In genomic region chr6:81173018-81173417, GRCm38 (mm10) we compare ENCODE assay signal across 22 mouse cellular contexts.
DNase-seq lines count a peak whose midpoint lies in the region; ATAC-seq and TF ChIP-seq lines count a peak whose summit lies in the region.
"Had no signal": no experiment of that assay in that cellular context is flagged by ENCODE, and none has a peak within 500 bp of the region (broad histone marks: within the 10 kb centered on the region; RNA-seq: fewer than 3 reads in every experiment).

No protein-coding gene starts in this region.

- no peaks in the 10 kb centered on the region for H3K4me1 ChIP-seq in intestine, embryonic 15.5 days (replicated peaks)
- H3K4me1 ChIP-seq in intestine, postnatal 0 days (replicated peaks; ENCODE audit: control insufficient read depth, insufficient read depth, low read length), result no peaks in the 10 kb centered on the region
- H3K4me1 ChIP-seq in lung, postnatal 0 days (ENCODE audit: insufficient read depth, low read depth, low read length), result no peaks in the 10 kb centered on the region
- H3K4me1 ChIP-seq: embryonic facial prominence, embryonic 10.5 days; embryonic facial prominence, embryonic 12.5 days; forebrain, embryonic 13.5 days; forebrain, embryonic 15.5 days had no signal

- DNase-seq in lung, postnatal 0 days (ENCODE audit: low spot score), result peak; percentile 17
- DNase-seq in lung, adult 18-20 months, result no peak
- DNase-seq in R1 (ENCODE audit: low read depth, low spot score), result peak; percentile 9
- no peak for DNase-seq in cerebellum, postnatal 25 days
- DNase-seq in heart, postnatal 25 days (ENCODE audit: low spot score), result no peak
- DNase-seq: adrenal gland, adult 2 months; adrenal gland, postnatal 10 days; adrenal gland, postnatal 25 days; cerebellum, adult 11 months; cerebellum, adult 18-20 months; cerebellum, adult 8-10 months; cerebellum, adult 9-11 months; cerebellum, postnatal 14 days; forebrain, postnatal 0 days had no signal

- TF ChIP-seq EP300 in lung, postnatal 0 days (IDR thresholded peaks at IDR 0.05), result no peak

- no peaks in the 10 kb centered on the region for H3K9me3 ChIP-seq in intestine, embryonic 15.5 days
- no peaks in the 10 kb centered on the region for H3K9me3 ChIP-seq in intestine, postnatal 0 days (ENCODE audit: control insufficient read depth)
- H3K9me3 ChIP-seq in lung, postnatal 0 days (ENCODE audit: low read length), result no peaks in the 10 kb centered on the region
- H3K9me3 ChIP-seq: embryonic facial prominence, embryonic 10.5 days; embryonic facial prominence, embryonic 12.5 days; forebrain, embryonic 13.5 days; forebrain, embryonic 15.5 days; G1E had no signal

- no peak overlapping the region for H3K4me3 ChIP-seq in intestine, embryonic 15.5 days (replicated peaks)
- no peak overlapping the region for H3K4me3 ChIP-seq in intestine, postnatal 0 days (ENCODE audit: low read depth, low read length)
- H3K4me3 ChIP-seq in lung, postnatal 0 days (ENCODE audit: low read depth, low read length), result no peak overlapping the region
- H3K4me3 ChIP-seq: embryonic facial prominence, embryonic 10.5 days; embryonic facial prominence, embryonic 12.5 days; forebrain, embryonic 13.5 days; forebrain, embryonic 15.5 days had no signal

- no peak overlapping the region for H3K9ac ChIP-seq in intestine, embryonic 15.5 days
- no peak overlapping the region for H3K9ac ChIP-seq in intestine, postnatal 0 days (ENCODE audit: low read depth, low read length)
- no peak overlapping the region for H3K9ac ChIP-seq in lung, postnatal 0 days (replicated peaks; ENCODE audit: low read depth)
- H3K9ac ChIP-seq: embryonic facial prominence, embryonic 12.5 days; forebrain, embryonic 13.5 days; forebrain, embryonic 15.5 days; forebrain, postnatal 0 days had no signal

- no peaks in the 10 kb centered on the region for H3K27me3 ChIP-seq in intestine, embryonic 15.5 days (replicated peaks)
- H3K27me3 ChIP-seq in intestine, postnatal 0 days (replicated peaks; ENCODE audit: control insufficient read depth, insufficient read depth, low read length), result no peaks in the 10 kb centered on the region
- no peaks in the 10 kb centered on the region for H3K27me3 ChIP-seq in lung, postnatal 0 days (replicated peaks; ENCODE audit: insufficient read depth, low read length)
- H3K27me3 ChIP-seq: embryonic facial prominence, embryonic 12.5 days; forebrain, embryonic 13.5 days; forebrain, embryonic 15.5 days; Patski had no signal

- TF ChIP-seq CTCF in intestine, postnatal 0 days (IDR thresholded peaks at IDR 0.05; ENCODE audit: low read depth), result no peak
- no peak for TF ChIP-seq CTCF in lung, postnatal 0 days (IDR thresholded peaks at IDR 0.05)

- H3K27ac ChIP-seq in intestine, embryonic 15.5 days, result no peak overlapping the region
- H3K27ac ChIP-seq in intestine, postnatal 0 days (ENCODE audit: low read depth, low read length), result no peak overlapping the region
- H3K27ac ChIP-seq in lung, postnatal 0 days (ENCODE audit: low read length), result no peak overlapping the region
- H3K27ac ChIP-seq: embryonic facial prominence, embryonic 10.5 days; embryonic facial prominence, embryonic 12.5 days; forebrain, embryonic 13.5 days; forebrain, embryonic 15.5 days had no signal

- 66% methylated on average over 2 of the region's 2 CpGs for WGBS in intestine, embryonic 15.5 days
- WGBS in intestine, postnatal 0 days, result 69% methylated on average over 2 of the region's 2 CpGs
- 46% methylated on average over 2 of the region's 2 CpGs for WGBS in lung, postnatal 0 days

- peak; percentile 31; the same call in 1 of the 2 replicates for ATAC-seq in intestine, embryonic 15.5 days
- ATAC-seq in intestine, postnatal 0 days, result no peak
- ATAC-seq in lung, postnatal 0 days, result no peak
- ATAC-seq: forebrain, embryonic 13.5 days; forebrain, embryonic 15.5 days; forebrain, postnatal 0 days; Patski had no signal

- no peak overlapping the region for H3K4me2 ChIP-seq in intestine, embryonic 15.5 days (replicated peaks)
- H3K4me2 ChIP-seq in intestine, postnatal 0 days (replicated peaks; ENCODE audit: low read depth), result no peak overlapping the region
- H3K4me2 ChIP-seq in lung, postnatal 0 days (replicated peaks; ENCODE audit: low read depth, low read length), result no peak overlapping the region
- H3K4me2 ChIP-seq: embryonic facial prominence, embryonic 12.5 days; forebrain, embryonic 13.5 days; forebrain, embryonic 15.5 days had no signal

- intact Hi-C loops in heart, postnatal 25 days (cut with DNase I), result no loop called here

- H3K36me3 ChIP-seq in intestine, embryonic 15.5 days, result no peaks in the 10 kb centered on the region
- H3K36me3 ChIP-seq in intestine, postnatal 0 days (ENCODE audit: control insufficient read depth, insufficient read depth), result no peaks in the 10 kb centered on the region
- H3K36me3 ChIP-seq in lung, postnatal 0 days (ENCODE audit: insufficient read depth, low read length), result no peaks in the 10 kb centered on the region
- H3K36me3 ChIP-seq: embryonic facial prominence, embryonic 10.5 days; embryonic facial prominence, embryonic 12.5 days; forebrain, embryonic 15.5 days; G1E had no signal

Comparison
In these comparisons a context has a peak if more than half of its experiments do, and no peak if none do; other contexts are left out.
1. DNase-seq: peak in lung, postnatal 0 days (single experiment) and R1 (single experiment); none in lung, adult 18-20 months (0 of 2), cerebellum, postnatal 25 days (0 of 2) and heart, postnatal 25 days (single experiment).